Comparison of ENCODE assay signal across 8 mouse cellular contexts in genomic region chr11:117114592-117115345, GRCm38 (mm10). TPM values are rescaled to one million over a fixed set of nuclear protein-coding genes. Genes with fewer than 3 reads are reported as not detected.
A peak's percentile ranks its signal among the peaks of the same experiment; 100 is the strongest.
DNase-seq lines count a peak whose midpoint lies in the region; ATAC-seq lines count a peak whose summit lies in the region.

Gene Sec14l1, plus strand, starts transcription at chr11:117115168.

- peak; percentile 99 to 100 for DNase-seq in adrenal gland, adult (ENCODE audit: inconsistent age in 2 of 2, low spot score in 1 of 2)
- peak; percentile 99 for DNase-seq in embryo, embryonic 10.5 days (ENCODE audit: low spot score)
- peak; percentile 99 for DNase-seq in gastrocnemius, postnatal 25 days
- peak; percentile 99 for DNase-seq in intestine, embryonic 14.5 days (ENCODE audit: low spot score)
- peak; percentile 99 to 100 for DNase-seq in left cerebral cortex, postnatal 14 days (ENCODE audit: low spot score in 2 of 2)
- peak; percentile 97 for DNase-seq in mesoderm, embryonic 11.5 days (ENCODE audit: low read depth, low spot score)
- peak; percentile 97 to 99 for DNase-seq in right cerebral cortex, postnatal 36 days (ENCODE audit: low spot score in 2 of 2)
- DNase-seq in yolk sac, embryonic 10.5 days (ENCODE audit: low spot score): peak; percentile 99

- intact Hi-C loops in left cerebral cortex, postnatal 14 days (cut with DNase I): loop anchor here (2.0 kb wide), 1 partner anchor 34 kb away; no protein-coding TSS in a partner anchor

- peak within 1 kb of the TSS; percentile 54 for H3K4me2 ChIP-seq in intestine, embryonic 14.5 days (ENCODE audit: low read length)

- H3K27ac ChIP-seq in intestine, embryonic 14.5 days (ENCODE audit: low read depth): peak within 1 kb of the TSS; percentile 95

- 0 out of 2 replicates have a peak, but pooled peaks cover 2% of the 10 kb centered on the region for H3K27me3 ChIP-seq in intestine, embryonic 14.5 days (replicated peaks; ENCODE audit: control insufficient read depth, insufficient read depth, low read length)

- no peaks in the 10 kb centered on the region for H3K9me3 ChIP-seq in intestine, embryonic 14.5 days (ENCODE audit: control insufficient read depth, low read length)

- 0 out of 2 replicates have a peak, but pooled peaks cover 7% of the 10 kb centered on the region for H3K36me3 ChIP-seq in intestine, embryonic 14.5 days (ENCODE audit: control insufficient read depth, insufficient read depth, low read length)

- peak within 1 kb of the TSS; percentile 71 for H3K9ac ChIP-seq in intestine, embryonic 14.5 days (ENCODE audit: low read length)

- 0% methylated on average over 47 of the region's 67 CpGs for WGBS in intestine, embryonic 14.5 days

- H3K4me1 ChIP-seq in intestine, embryonic 14.5 days (replicated peaks; ENCODE audit: control insufficient read depth, insufficient read depth, low read length): peaks cover 38% of the 10 kb centered on the region

- H3K4me3 ChIP-seq in intestine, embryonic 14.5 days (ENCODE audit: low read depth, low read length): peak within 1 kb of the TSS; percentile 69

- ATAC-seq in intestine, embryonic 14.5 days (replicated peaks; ENCODE audit: low FRiP score, low TSS enrichment, low read depth): peak; percentile 95

RNA-seq across cellular contexts. Expression of gene Sec14l1, which starts in this region (rescaled TPM):
- 10 to 100 TPM; 40.7 to 45.1 TPM for total RNA-seq in gastrocnemius, postnatal 25 days (2021)
- 22.3 and 23.6 TPM in 2 replicates for polyA plus RNA-seq in intestine, embryonic 14.5 days (2014; fragmentation: Nextera tagmentation; extraction: Ambion mirVana)
- total RNA-seq in left cerebral cortex, postnatal 14 days (2021): 100 to 1,000 TPM; 172 to 175 TPM

Comparison
In these comparisons a context has a peak if more than half of its experiments do, and no peak if none do; other contexts are left out.
1. Peak in every context shown above with its lines: DNase-seq, ATAC-seq, H3K4me3 ChIP-seq and H3K27ac ChIP-seq.